Mouse (Mus musculus): ENCODE measurements around the gene Prr14l. TPM values are rescaled to one million over a fixed set of nuclear protein-coding genes. Genes with fewer than 3 reads are reported as not detected.
"Not testable (repeated sequence)": the region's sequence is repeated elsewhere in the genome, so short reads cannot be mapped to it uniquely, and the experiment has no call there.

Gene Prr14l
- total RNA-seq, 1 experiment from 2014 or later = 22.1 TPM

DNA sequence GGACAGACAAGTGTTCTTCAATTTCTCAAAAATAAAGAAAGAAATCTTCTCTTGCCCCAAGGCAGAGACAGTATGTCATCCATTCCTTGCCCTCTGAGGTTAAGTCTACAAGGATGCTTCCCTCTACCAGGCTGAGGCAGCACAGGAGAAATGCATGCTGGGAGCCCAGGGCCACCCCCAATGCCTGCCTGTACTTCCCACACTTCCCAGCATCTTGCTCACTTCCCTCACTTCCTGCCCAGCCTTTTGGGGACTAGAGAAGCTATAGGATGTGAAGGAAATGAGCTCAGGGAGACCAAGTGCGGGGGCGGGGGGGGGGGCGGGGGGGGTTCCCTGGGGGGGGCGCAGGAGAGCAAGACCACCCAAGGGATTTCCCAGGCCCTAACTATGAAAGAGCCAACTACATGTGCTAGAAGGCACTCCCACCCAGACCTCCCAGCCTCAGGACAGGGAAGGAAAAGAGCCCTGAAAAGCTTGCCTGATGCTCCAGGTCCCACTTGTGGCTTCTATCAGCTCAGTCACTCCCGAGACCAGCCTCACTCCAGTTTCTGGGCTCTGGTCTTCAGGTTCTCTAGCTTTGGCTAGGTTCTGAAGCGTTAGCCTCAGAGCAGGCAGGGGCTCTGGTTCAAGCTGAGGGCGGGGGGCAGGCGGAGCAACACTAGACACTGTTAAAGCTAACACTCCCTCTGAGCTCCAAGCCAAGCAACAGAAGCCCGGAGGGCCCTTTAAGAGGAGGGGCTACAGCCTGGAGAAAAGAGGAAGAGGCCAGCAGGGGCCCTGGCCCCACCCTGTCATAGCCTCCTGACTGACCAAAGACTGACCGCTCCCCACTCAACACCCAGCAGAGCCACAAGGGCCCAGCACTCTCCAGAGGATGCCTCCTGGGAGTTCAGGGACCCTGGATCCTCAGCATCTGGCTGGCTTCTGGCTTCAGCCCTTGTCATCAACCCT lies 108.1 kb downstream of the Prr14l start:
- peak; percentile 88 for ATAC-seq (replicated peaks; ENCODE audit: insufficient number of reproducible peaks, low FRiP score, low TSS enrichment, poor library complexity, severe bottlenecking)

DNA sequence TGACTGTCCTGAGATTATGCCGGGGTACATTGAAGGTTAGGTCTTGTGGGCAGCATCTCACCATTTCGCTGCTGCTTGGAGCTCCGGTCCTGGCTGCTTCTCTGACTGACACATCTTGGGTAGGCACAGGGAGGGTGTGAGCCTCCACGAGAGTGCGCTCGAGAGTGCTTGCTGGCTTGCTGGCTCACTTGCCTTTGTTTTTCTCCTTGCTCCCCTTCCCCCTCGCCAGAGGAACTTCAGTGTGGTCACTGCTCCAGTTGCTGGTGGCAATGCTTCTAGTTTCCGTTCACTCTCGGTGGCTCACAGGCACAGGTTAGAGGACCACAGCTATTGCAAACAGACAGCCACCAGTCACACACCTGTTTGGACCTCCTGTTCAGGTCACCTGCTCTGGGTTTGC lies 111.9 kb downstream of the Prr14l start:
- ATAC-seq (replicated peaks; ENCODE audit: insufficient number of reproducible peaks, low FRiP score, low TSS enrichment, poor library complexity, severe bottlenecking) = no peak

DNA sequence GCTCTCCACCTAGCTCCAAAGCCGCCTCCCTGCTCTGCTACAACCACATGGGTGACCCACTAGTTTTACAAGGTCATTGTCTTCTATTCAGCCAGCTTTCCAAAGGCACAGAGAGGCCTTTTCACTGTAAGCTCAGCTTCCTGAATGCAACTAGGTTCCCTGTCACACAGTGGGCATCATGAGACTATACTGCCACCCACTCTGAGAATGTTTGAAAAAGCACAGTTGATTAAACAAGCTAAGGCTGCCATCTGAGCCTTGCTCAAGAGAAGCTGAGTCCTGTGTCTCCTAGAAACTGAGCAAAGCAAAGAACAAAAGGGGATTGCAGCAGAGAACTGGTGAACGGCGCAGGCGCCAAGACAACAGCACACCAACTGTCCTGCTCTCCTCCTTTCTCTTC lies 112.7 kb downstream of the Prr14l start:
- peak; percentile 15 for ATAC-seq (replicated peaks; ENCODE audit: insufficient number of reproducible peaks, low FRiP score, low TSS enrichment, poor library complexity, severe bottlenecking)

DNA sequence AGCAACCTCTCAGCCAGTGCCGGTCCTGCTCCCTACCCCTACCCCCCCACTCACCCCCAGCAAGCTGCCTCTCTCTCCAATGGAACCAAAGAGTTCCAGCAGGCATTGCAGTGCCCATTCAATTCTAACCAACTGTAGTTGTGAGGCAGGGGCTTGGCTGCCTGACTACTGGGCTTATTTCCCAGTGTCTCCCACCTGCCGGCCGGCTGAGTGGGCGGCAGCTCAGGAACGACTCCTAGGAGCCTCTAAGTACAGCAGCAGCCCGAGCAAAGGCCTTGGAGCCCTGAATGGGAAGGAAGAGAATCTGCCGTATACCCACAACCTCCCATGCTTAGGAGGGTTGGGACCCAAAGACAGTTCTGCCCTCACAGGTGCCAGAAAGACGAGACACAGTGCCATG lies 113.2 kb downstream of the Prr14l start:
- not testable (repeated sequence) for ATAC-seq (replicated peaks; ENCODE audit: insufficient number of reproducible peaks, low FRiP score, low TSS enrichment, poor library complexity, severe bottlenecking)

DNA sequence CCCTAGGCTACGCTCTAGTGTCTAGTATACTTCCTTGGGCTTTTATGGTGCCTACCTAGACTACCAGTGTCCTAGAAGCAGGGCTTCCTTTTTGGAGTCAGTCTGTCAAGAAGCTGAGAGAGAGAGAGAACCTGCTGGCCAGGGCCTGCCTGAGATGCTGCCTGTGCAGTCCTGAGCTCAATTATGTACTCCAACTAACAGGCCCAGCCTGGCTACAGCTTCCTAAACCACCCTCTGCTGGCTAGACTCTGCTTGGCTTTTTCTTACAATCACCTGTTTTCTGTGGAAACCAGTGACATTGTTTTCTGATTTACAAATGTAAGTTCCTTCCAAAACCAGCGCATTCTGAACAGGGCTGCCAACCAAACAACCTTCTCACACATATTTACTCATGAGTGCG lies 113.9 kb downstream of the Prr14l start:
- ATAC-seq (replicated peaks; ENCODE audit: insufficient number of reproducible peaks, low FRiP score, low TSS enrichment, poor library complexity, severe bottlenecking) = no peak

Other genes starting within 250 kb of the Prr14l start
- gene Yes1, start 243.1 kb downstream of the Prr14l start, total RNA-seq (2017) = 1.1 to 2.3 TPM (median 2.2 TPM) in 3 replicates
- gene Pisd, start 68.6 kb downstream of the Prr14l start, total RNA-seq (2017) = 60.8 to 66.8 TPM (median 63.1 TPM) in 3 replicates
- 1.3 to 6.0 TPM in 2 of 3 replicates, not detected in the other for gene Gm20671, start 27.1 kb downstream of the Prr14l start, total RNA-seq (2017)
- gene Depdc5, start 9.4 kb upstream of the Prr14l start, total RNA-seq (2017) = 18.7 to 49.2 TPM (median 47.3 TPM) in 3 replicates
- 137 to 272 TPM (median 186 TPM) in 3 replicates for gene Ywhah, start 164.6 kb upstream of the Prr14l start, total RNA-seq (2017)
- gene Slc5a1, start 250.0 kb upstream of the Prr14l start, total RNA-seq (2017) = not detected in 3 replicates